Mouse (Mus musculus) CH12.LX (cell line): ENCODE data around the gene Oosp1. TPM values are rescaled to one million over a fixed set of nuclear protein-coding genes. Genes with fewer than 3 reads are reported as not detected.

ENCODE experiments used
- DNase-seq: peaks from one replicate; pipeline ENCODE4 v3.0.0-alpha.2; 2013; ENCODE audit errors: extremely low read depth
- H3K27ac ChIP-seq: 2 replicates; pipeline ENCODE4 v1.5.1; 2012; ENCODE audit warnings: low read depth, mild to moderate bottlenecking, control low read depth, moderate library complexity; ENCODE audit not compliant: insufficient read depth
- H3K27me3 ChIP-seq: replicated peaks from 2 replicates; pipeline ENCODE3; 2012; ENCODE audit warnings: inconsistent platforms
- H3K36me3 ChIP-seq, 2 experiments: replicated peaks in 1 of 2; 2 replicates each; pipeline versions ENCODE3 to v1.6.1; 2012; ENCODE audit warnings: inconsistent platforms in 1 of 2, low read length in 1 of 2, mild to moderate bottlenecking in 1 of 2, mixed read lengths in 1 of 2, moderate library complexity in 1 of 2; ENCODE audit not compliant: control insufficient read depth in 1 of 2, insufficient read depth in 1 of 2
- H3K4me1 ChIP-seq, 2 experiments: 2 replicates each; pipeline ENCODE4 v1.6.1; 2012; ENCODE audit warnings: inconsistent platforms in 1 of 2, moderate library complexity in 1 of 2; ENCODE audit not compliant: insufficient read depth in 2 of 2, control insufficient read depth in 1 of 2
- H3K4me2 ChIP-seq: 2 replicates; pipeline ENCODE4 v1.6.1; 2012; ENCODE audit warnings: low read depth, mild to moderate bottlenecking, control low read depth; ENCODE audit not compliant: poor library complexity, insufficient read depth, severe bottlenecking
- H3K4me3 ChIP-seq, 3 experiments: fragments of 150-350 bp in 1 of 3; sonication (generic) in 1 of 3; replicated peaks in 1 of 3; 2 replicates each; pipeline versions ENCODE3 to v1.5.1; 2011 to 2012; ENCODE audit warnings: low read depth in 2 of 3, low read length in 2 of 3, mild to moderate bottlenecking in 2 of 3, moderate library complexity in 2 of 3, control low read depth in 1 of 3, improper control_type of control experiment in 1 of 3, inconsistent platforms in 1 of 3, mixed read lengths in 1 of 3; ENCODE audit not compliant: poor library complexity in 1 of 3
- H3K79me2 ChIP-seq: replicated peaks from 2 replicates; pipeline ENCODE4 v1.6.1; 2012; ENCODE audit warnings: mild to moderate bottlenecking, moderate library complexity; ENCODE audit not compliant: control insufficient read depth, poor library complexity, insufficient read depth, severe bottlenecking; ENCODE audit errors: extremely low read depth
- H3K9ac ChIP-seq: 2 replicates; pipeline ENCODE4 v1.6.1; 2012; ENCODE audit warnings: low read depth, mild to moderate bottlenecking, control low read depth, moderate library complexity; ENCODE audit not compliant: insufficient read depth
- H3K9me3 ChIP-seq: replicated peaks from 2 replicates; pipeline ENCODE3; 2012; ENCODE audit warnings: low read length, inconsistent platforms, mixed read lengths
- BHLHE40 ChIP-seq: IDR thresholded peaks from 2 replicates; pipeline ENCODE4 v1.6.1; 2011; ENCODE audit warnings: mild to moderate bottlenecking, low read depth, low read length, improper control_type of control experiment
- CTCF ChIP-seq, 2 experiments: IDR thresholded peaks in 1 of 2; conservative IDR thresholded peaks in 1 of 2; 2 replicates each; pipeline ENCODE4 v1.5.1; 2011 to 2012; ENCODE audit warnings: low read depth in 2 of 2, low read length in 2 of 2, improper control_type of control experiment in 1 of 2, inconsistent platforms in 1 of 2, mild to moderate bottlenecking in 1 of 2, moderate library complexity in 1 of 2
- E2F4 ChIP-seq: IDR thresholded peaks from 2 replicates; pipeline ENCODE4 v1.6.1; 2011; ENCODE audit warnings: low read depth, low read length, improper control_type of control experiment; ENCODE audit not compliant: insufficient replicate concordance
- EP300 ChIP-seq: IDR thresholded peaks from 2 replicates; pipeline ENCODE4 v1.6.1; 2011; ENCODE audit warnings: low read length, improper control_type of control experiment
- ETS1 ChIP-seq: conservative IDR thresholded peaks from 2 replicates; pipeline ENCODE4 v1.6.1; 2012; ENCODE audit warnings: low read depth, mild to moderate bottlenecking, inconsistent platforms, low read length, improper control_type of control experiment, moderate library complexity
- HCFC1 ChIP-seq: IDR thresholded peaks from 2 replicates; pipeline ENCODE4 v1.6.1; 2012; ENCODE audit warnings: low read depth, mild to moderate bottlenecking, inconsistent platforms, low read length, improper control_type of control experiment
- IRF4 ChIP-seq: IDR thresholded peaks from 2 replicates; pipeline ENCODE4 v1.6.1; 2014; ENCODE audit warnings: low read depth, mild to moderate bottlenecking, inconsistent platforms, low read length, improper control_type of control experiment
- JUN ChIP-seq: IDR thresholded peaks from 2 replicates; pipeline ENCODE4 v1.6.1; 2011; ENCODE audit warnings: low read depth, mild to moderate bottlenecking, low read length, improper control_type of control experiment, moderate library complexity; ENCODE audit not compliant: insufficient read depth
- JUND ChIP-seq: conservative IDR thresholded peaks from 2 replicates; pipeline ENCODE4 v1.6.1; 2011; ENCODE audit warnings: low read depth, low read length, improper control_type of control experiment
- KAT2A ChIP-seq: IDR thresholded peaks from 2 replicates; pipeline ENCODE4 v1.6.1; 2012; ENCODE audit warnings: low read length, improper control_type of control experiment, inconsistent platforms; ENCODE audit not compliant: insufficient replicate concordance
- MAFK ChIP-seq: IDR thresholded peaks from 2 replicates; pipeline ENCODE4 v1.6.1; 2011; ENCODE audit warnings: low read length, improper control_type of control experiment; ENCODE audit not compliant: insufficient replicate concordance
- MAZ ChIP-seq: IDR thresholded peaks from 2 replicates; pipeline ENCODE4 v1.6.1; 2012; ENCODE audit warnings: low read depth, mild to moderate bottlenecking, inconsistent platforms, low read length, improper control_type of control experiment, moderate library complexity
- MXI1 ChIP-seq: IDR thresholded peaks from 2 replicates; pipeline ENCODE4 v1.6.1; 2011; ENCODE audit warnings: mild to moderate bottlenecking, low read depth, low read length, improper control_type of control experiment
- NELFE ChIP-seq: IDR thresholded peaks from 2 replicates; pipeline ENCODE4 v1.6.1; 2011; ENCODE audit warnings: low read depth, low read length, improper control_type of control experiment
- NRF1 ChIP-seq: IDR thresholded peaks from 2 replicates; pipeline ENCODE4 v1.6.1; 2014; ENCODE audit warnings: low read depth, mild to moderate bottlenecking, inconsistent platforms, low read length, improper control_type of control experiment, moderate library complexity
- PAX5 ChIP-seq: IDR thresholded peaks from 2 replicates; pipeline ENCODE4 v1.6.1; 2012; ENCODE audit warnings: low read length, inconsistent platforms, mixed read lengths
- RAD21 ChIP-seq: IDR thresholded peaks from 2 replicates; pipeline ENCODE4 v1.6.1; 2011; ENCODE audit warnings: low read depth, mild to moderate bottlenecking, low read length, improper control_type of control experiment, moderate library complexity
- TBP ChIP-seq: conservative IDR thresholded peaks from 2 replicates; pipeline ENCODE4 v1.6.1; 2011; ENCODE audit warnings: low read depth, low read length, improper control_type of control experiment
- TCF12 ChIP-seq: IDR thresholded peaks from 2 replicates; pipeline ENCODE4 v1.6.1; 2014; ENCODE audit warnings: low read depth, mild to moderate bottlenecking, inconsistent platforms, low read length, improper control_type of control experiment
- UBTF ChIP-seq: IDR thresholded peaks from 2 replicates; pipeline ENCODE4 v1.6.1; 2012; ENCODE audit warnings: low read depth, mild to moderate bottlenecking, inconsistent platforms, low read length, improper control_type of control experiment, moderate library complexity
- USF2 ChIP-seq: conservative IDR thresholded peaks from 2 replicates; pipeline ENCODE4 v1.6.1; 2011; ENCODE audit warnings: low read depth, low read length, improper control_type of control experiment
- ZKSCAN1 ChIP-seq: IDR thresholded peaks from 2 replicates; pipeline ENCODE4 v1.6.1; 2012; ENCODE audit warnings: low read depth, inconsistent platforms, low read length, improper control_type of control experiment, borderline replicate concordance
- ZMIZ1 ChIP-seq: IDR thresholded peaks from 2 replicates; pipeline ENCODE4 v1.6.1; 2012; ENCODE audit warnings: low read depth, mild to moderate bottlenecking, inconsistent platforms, low read length, improper control_type of control experiment
- dilution Hi-C: fragments of 300-500 bp; cut with MboI; formaldehyde crosslinking; loops from 2 replicates; pipeline ENCODE4 v1.14.3; 2020; ENCODE audit warnings: low sequenced_read_pairs; ENCODE audit not compliant: extremely low pct_unique_long_range_greater_than_20kb, extremely low pct_ligation_motif_present
- in situ Hi-C: fragments of 300-500 bp; cut with MboI; formaldehyde crosslinking; loops from 3 replicates; pipeline ENCODE4 v1.14.3; 2019; ENCODE audit warnings: low sequenced_read_pairs, low pct_ligation_motif_present, low pct_unique_long_range_greater_than_20kb, mixed read lengths
- polyA plus RNA-seq: library from polyadenylated mRNA; unstranded; fragments of >175 nt; gene quantifications from 2 replicates; pipeline ENCODE4 v1.2.1, GENCODE M21; 2012; ENCODE audit warnings: low read depth; ENCODE audit not compliant: insufficient read length
- total RNA-seq, 2 experiments: library from RNA; depleted of rRNA; stranded (reverse); fragments of 300-350 nt in 1 of 2; fragments of >200 nt in 1 of 2; gene quantifications; 2 replicates each; pipeline ENCODE4 v1.2.3; 2012 to 2014

The Oosp1 gene
- total and polyA plus RNA-seq, 3 experiments = 49.5 to 125 (median 58.6) TPM

- H3K9ac ChIP-seq = no peak overlapping the region
- no peaks in the 10 kb centered on the region for H3K9me3 ChIP-seq
- H3K36me3 ChIP-seq = peaks cover 0 to 2% of the 10 kb centered on the region in 2 experiments
- in situ Hi-C loops (loop anchor here (25.0 kb wide), 2 partner anchors 338 to 587 kb away; partner anchors contain the start of gene Osbp), dilution Hi-C loops (no loop called here)
- H3K4me3 ChIP-seq = no peak overlapping the region
- no peaks in the 10 kb centered on the region for H3K27me3 ChIP-seq
- TF ChIP-seq E2F4 (no peak), CTCF (conservative IDR thresholded peaks at IDR 0.05 in 1 of 2, IDR thresholded peaks at IDR 0.05 in 1 of 2; ENCODE audit: low read depth in 2 of 2, low read length in 2 of 2) (no peak), JUND (no peak), PAX5 (no peak), NELFE (no peak), TBP (no peak), ZKSCAN1 (no peak), MAFK (no peak), NRF1 (no peak), JUN (no peak), UBTF (no peak), BHLHE40 (no peak), KAT2A (no peak)
- no peak for DNase-seq
- no peak overlapping the region for H3K4me2 ChIP-seq
- no peaks in the 10 kb centered on the region for H3K79me2 ChIP-seq
- no peak overlapping the region for H3K27ac ChIP-seq
- H3K4me1 ChIP-seq = no peaks in the 10 kb centered on the region
Measured at GRCm38 (mm10) chr19:11624800-11625199, 66.2 kb downstream of the Oosp1 start.

- dilution Hi-C loops = no loop called here
- H3K4me1 ChIP-seq = no peaks in the 10 kb centered on the region
- H3K79me2 ChIP-seq = no peaks in the 10 kb centered on the region
- in situ Hi-C loops = loop anchor here (25.0 kb wide), 2 partner anchors 339 to 586 kb away; partner anchors contain the start of gene Osbp
- no peak within 1 kb of the TSS for H3K4me3 ChIP-seq
- TF ChIP-seq ETS1 (no peak), MAZ (no peak), USF2 (no peak), UBTF (no peak), IRF4 (no peak), EP300 (no peak), KAT2A (no peak), E2F4 (no peak), TCF12 (no peak), MXI1 (no peak), RAD21 (no peak), ZMIZ1 (no peak), HCFC1 (no peak)
- no peaks in the 10 kb centered on the region for H3K9me3 ChIP-seq
- no peak within 1 kb of the TSS for H3K27ac ChIP-seq
- no peaks in the 10 kb centered on the region for H3K36me3 ChIP-seq
- no peak for DNase-seq
- no peak within 1 kb of the TSS for H3K9ac ChIP-seq
- no peaks in the 10 kb centered on the region for H3K27me3 ChIP-seq
- no peak within 1 kb of the TSS for H3K4me2 ChIP-seq
Measured at GRCm38 (mm10) chr19:11623551-11623950, 67.4 kb downstream of the Oosp1 start, which contains the start of gene Ms4a2. TSS of gene Ms4a2 (minus strand) at chr19:11623719.
